Mouse (Mus musculus): ENCODE results near the gene Tmem145. TPM values are rescaled to one million over a fixed set of nuclear protein-coding genes. Genes with fewer than 3 reads are reported as not detected.

Tmem145 gene
- polyA plus RNA-seq, 1 experiment: 167 TPM

DNA sequence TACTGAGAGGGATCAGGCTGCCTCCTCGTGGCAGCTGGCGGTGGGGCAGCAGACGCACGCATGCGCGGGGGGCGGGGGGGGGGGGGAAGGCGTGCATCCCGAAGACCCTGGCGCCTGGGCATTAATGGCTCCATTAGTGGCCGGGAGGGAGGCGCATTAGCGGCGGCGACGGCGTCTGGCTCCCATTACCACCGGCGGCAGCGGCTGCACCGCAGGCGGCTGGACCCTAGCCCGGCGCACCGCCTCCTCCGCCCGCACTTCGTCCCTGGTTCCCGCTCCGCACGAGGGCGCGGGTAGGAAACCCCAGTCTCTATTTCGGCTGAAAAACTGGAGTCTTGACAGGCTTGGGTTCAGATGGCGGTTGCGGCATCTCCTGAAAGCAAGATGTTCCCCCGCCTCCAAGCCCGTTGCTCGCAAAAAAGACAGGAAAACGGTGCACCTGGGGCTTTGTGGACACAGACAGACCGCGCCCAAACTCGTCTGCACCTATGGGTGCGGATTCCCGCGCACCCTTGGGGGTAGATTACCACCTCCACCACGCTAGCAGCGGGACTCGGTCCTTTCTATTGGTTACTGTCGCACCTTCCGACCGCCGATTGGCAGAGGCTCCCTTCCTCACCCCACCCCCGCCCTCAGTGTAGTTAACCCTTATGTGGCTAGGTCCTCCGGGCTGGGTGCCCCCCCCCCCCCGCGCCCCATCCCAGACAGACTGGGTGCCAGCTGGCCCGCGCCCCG lies 27.4 kb upstream of the Tmem145 start:
- TF ChIP-seq POLR2A (IDR thresholded peaks at IDR 0.05; ENCODE audit: borderline replicate concordance, extremely low read depth, insufficient read depth, insufficient read length, poor library complexity, severe bottlenecking): peak; percentile 70
- TF ChIP-seq CTCF (IDR thresholded peaks at IDR 0.05; ENCODE audit: borderline replicate concordance, extremely low read depth, insufficient read depth, insufficient read length): peak; percentile 71
- peak; percentile 97 for DNase-seq (ENCODE audit: low read depth)

DNA sequence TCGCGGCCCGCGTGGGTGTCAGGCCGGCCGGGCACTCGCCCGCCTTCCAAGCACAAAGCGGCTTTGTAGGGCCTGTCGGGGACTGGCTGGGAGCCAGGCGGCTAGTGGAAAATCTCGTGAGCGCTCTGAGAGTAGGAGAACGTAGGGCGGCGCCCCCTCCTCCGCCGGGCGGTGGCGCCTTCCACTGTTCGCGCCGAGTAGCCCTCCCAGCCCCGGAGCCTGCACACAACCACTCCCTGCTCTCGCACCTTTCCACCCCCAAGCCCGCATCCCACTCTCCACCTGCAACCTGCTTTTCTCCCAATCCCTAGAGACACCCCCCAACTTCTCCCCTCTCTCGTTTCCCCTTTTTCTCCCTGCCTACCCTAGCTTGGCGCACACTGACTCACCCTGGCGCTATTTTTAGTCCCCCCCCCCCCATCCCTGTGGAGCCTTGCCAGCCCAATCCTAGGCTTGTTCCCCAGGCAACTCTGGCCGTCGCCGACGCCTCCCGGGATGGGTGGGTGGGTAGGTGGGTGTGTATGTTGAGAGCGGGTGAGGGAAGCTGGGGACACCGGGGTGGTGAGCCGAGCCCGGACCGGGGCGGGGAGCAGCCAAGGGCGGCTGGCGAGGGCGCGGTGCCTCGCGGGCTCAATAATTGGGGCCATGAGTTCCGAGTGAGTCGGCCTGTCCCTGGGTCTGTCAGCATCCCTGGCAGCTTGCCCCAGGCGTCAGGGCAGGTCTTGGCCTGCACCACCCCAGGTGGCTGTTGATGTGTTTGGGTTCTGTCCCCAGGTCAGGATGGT lies 26.6 kb upstream of the Tmem145 start:
- peak; percentile 93 for DNase-seq (ENCODE audit: low read depth)
- TF ChIP-seq CTCF (IDR thresholded peaks at IDR 0.05; ENCODE audit: borderline replicate concordance, extremely low read depth, insufficient read depth, insufficient read length) (peak; percentile 26; the same call in 1 of the 2 replicates), POLR2A (IDR thresholded peaks at IDR 0.05; ENCODE audit: borderline replicate concordance, extremely low read depth, insufficient read depth, insufficient read length, poor library complexity, severe bottlenecking) (no peak)

DNA sequence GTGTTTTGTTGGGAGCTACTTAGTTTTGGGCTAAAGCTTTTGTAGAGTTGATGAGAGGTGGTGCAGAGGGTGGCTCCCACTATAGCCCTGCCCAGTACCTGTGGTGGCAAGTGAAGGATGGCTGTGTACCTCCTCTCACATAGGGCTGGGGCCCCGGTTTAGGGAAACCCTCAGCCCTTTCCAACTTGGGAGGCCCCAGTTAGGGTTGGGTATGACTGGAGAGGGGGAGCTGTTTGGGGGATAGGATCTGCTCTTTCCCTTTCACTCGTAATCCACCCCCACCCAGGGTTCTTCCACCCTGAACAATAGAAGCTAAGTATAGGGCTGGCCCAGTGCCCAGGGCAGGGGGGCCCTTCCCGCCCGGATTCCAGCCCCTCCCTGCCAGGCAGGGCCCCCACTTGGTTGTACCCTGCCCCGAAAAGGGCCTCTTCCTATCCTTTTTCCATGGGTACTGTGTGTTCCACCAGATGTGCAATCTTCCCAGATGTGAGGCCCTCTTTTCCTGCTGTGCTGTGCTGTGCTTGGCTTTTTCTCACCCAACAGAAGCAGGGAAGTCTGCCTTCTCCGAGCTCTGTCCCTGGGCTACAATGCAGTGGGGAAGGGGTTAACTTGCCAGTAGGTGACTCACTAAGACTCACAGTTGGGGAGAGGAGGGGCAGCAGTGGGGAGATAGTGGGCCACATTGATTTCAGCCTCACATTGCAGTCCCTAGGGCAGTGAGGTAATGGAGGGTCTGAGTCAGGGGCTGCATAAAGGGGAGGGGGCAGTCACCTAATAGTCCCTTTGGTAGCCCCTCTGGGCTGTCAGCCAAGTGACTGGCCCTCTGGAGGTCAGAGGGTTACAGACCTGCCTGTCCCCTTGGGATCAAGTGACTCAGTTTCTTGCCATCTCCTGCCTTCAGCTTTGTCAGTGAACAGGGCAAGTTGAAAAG lies 25.8 kb upstream of the Tmem145 start:
- TF ChIP-seq POLR2A (IDR thresholded peaks at IDR 0.05; ENCODE audit: borderline replicate concordance, extremely low read depth, insufficient read depth, insufficient read length, poor library complexity, severe bottlenecking) (no peak), CTCF (IDR thresholded peaks at IDR 0.05; ENCODE audit: borderline replicate concordance, extremely low read depth, insufficient read depth, insufficient read length) (no peak)
- DNase-seq (ENCODE audit: low read depth): peak; percentile 89

DNA sequence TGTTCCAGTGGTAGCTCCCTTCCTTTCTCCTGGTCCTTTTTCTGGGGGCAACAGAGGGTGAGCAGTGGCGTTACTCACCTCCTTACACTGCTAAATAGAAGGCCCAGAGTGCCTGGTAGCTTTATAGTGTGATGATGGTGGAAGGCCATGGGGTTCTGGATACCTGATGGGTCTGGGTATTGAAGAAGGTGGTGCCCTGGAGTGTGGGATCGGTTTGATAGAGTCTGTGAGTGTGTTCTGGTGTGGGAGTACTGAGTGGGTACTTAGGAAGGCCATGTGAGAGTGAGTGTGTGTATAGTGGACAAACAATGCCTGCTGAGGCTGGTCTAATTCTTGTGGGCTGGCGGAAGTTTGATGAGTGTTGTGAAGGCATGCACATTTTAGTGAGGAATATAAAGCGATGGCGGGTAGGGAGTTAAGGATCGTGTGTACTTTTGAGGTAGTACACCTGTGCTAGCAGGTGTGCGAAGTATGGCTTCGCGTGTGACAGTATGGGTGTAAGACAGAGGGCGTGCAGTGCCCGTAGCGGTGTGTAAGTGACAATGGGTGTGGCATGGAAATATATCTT lies 24.7 kb upstream of the Tmem145 start:
- DNase-seq (ENCODE audit: low read depth): no peak

DNA sequence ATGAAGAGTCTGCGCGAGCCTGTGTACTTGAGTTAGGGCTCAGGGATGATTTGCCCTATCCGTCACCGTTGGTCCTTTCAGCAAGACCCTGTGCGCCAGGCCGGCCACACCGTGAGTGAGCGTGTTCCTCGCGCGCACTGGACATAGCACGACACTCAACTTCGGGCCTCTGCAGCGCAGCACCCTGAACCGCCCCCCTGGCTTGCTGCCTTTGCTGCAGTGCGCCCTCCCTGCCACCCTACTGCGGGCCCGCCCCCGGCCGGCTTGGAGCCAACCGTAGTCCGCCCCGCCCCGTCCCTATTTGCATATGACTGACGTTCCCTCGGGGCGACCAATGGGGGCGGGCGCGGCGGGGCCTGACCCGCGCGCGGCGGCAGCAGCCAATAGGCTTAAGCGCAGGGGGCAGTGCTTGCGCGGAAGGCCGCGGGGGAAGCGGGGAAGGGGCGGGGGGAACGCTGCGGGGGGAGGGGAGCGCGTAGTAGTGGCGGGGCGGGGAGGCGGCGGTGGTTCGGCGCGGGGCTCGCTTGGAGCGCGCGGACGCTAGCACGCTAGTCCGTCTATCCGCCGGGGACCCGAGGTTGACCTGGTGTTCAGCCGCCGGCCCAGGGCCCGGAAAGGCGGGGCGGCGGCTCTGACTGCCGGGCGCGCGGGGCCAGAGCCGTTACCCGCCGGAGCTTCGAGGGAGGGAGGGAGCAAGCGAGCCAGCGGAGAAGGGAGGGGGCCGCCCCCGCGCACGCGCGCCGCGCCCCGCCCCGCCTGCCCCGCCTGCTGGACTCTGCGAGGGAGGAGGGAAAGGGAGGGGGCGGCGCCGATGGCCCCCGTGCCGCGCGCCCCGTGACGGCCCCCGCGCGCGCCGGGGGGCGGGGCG lies 23.9 kb upstream of the Tmem145 start:
- TF ChIP-seq CTCF (IDR thresholded peaks at IDR 0.05; ENCODE audit: borderline replicate concordance, extremely low read depth, insufficient read depth, insufficient read length) (no peak), POLR2A (IDR thresholded peaks at IDR 0.05; ENCODE audit: borderline replicate concordance, extremely low read depth, insufficient read depth, insufficient read length, poor library complexity, severe bottlenecking) (peak; percentile 86)
- peak; percentile 99 for DNase-seq (ENCODE audit: low read depth)

More for the DNA sequence above, 24.7 kb upstream of the Tmem145 start:
- no peak for TF ChIP-seq CTCF (IDR thresholded peaks at IDR 0.05; ENCODE audit: borderline replicate concordance, extremely low read depth, insufficient read depth, insufficient read length)
- TF ChIP-seq POLR2A (IDR thresholded peaks at IDR 0.05; ENCODE audit: borderline replicate concordance, extremely low read depth, insufficient read depth, insufficient read length, poor library complexity, severe bottlenecking): no peak

DNA sequence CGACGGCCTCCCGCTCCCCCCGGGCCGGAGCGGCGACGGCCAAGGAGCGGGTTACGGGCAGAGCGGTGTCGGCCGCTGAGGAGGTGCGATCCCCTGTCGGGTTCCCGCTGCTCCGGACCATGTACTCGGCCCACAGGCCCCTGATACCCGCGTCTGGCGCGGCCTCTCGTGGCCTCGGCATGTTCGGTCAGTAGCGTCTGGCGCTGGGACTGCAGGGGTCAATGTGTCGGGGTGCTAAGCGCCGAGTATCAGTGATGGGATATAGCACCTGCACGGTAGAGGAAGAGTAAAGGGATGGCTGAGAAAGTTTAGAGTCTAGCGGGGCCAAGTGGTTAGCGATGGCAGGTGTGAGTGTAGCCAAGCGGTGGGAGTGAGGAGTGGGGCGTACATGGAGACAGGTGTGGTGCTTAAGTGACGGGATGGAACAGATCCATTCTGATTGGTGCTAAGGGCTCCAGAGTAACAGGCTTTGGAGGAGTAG lies 23.1 kb upstream of the Tmem145 start:
- TF ChIP-seq POLR2A (IDR thresholded peaks at IDR 0.05; ENCODE audit: borderline replicate concordance, extremely low read depth, insufficient read depth, insufficient read length, poor library complexity, severe bottlenecking): no peak
- TF ChIP-seq CTCF (IDR thresholded peaks at IDR 0.05; ENCODE audit: borderline replicate concordance, extremely low read depth, insufficient read depth, insufficient read length): no peak

DNA sequence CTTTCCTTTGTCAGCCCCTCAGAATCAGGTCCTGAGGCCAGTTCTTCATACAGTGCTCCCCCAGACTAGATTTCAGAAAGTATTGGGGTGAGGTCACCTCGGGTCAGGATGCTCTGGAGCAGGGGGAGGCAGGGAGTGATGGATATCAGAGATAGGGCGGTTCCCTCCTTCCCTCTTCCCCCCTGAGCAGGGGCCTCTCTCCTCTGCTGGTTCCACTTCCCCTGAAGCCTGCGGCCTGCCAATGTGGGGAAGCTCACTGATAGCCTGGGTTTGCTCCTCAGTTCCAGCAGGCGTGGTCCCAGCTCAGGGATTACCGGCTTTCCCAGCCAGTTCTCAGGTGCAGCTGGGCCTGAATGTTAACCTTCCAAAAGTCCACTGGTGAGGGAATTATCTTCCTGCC lies 22.3 kb upstream of the Tmem145 start:
- TF ChIP-seq POLR2A (IDR thresholded peaks at IDR 0.05; ENCODE audit: borderline replicate concordance, extremely low read depth, insufficient read depth, insufficient read length, poor library complexity, severe bottlenecking) (no peak), CTCF (IDR thresholded peaks at IDR 0.05; ENCODE audit: borderline replicate concordance, extremely low read depth, insufficient read depth, insufficient read length) (no peak)

More for the DNA sequence above, 23.1 kb upstream of the Tmem145 start:
- DNase-seq (ENCODE audit: low read depth): peak; percentile 72

DNA sequence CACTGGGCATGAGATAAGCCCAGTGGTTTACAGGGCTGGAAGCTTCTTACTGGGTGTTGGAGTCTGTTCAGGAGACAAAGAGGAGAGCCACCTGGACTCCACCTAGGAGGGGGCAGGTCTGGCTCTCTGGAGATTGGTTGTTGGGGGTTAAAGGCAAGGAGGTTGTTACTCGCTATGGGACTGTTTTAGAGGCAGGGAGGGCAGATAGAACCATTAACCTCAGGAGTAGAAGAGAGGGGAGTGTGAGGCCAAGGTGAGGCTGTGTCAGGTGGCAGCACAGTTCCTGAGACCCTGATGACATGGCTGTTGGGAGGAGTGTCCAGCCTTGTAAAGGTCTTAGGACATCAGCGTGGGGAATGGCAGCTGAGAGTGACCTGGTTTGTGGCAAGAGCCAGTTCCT lies 21.7 kb upstream of the Tmem145 start:
- no peak for DNase-seq (ENCODE audit: low read depth)
- TF ChIP-seq CTCF (IDR thresholded peaks at IDR 0.05; ENCODE audit: borderline replicate concordance, extremely low read depth, insufficient read depth, insufficient read length) (no peak), POLR2A (IDR thresholded peaks at IDR 0.05; ENCODE audit: borderline replicate concordance, extremely low read depth, insufficient read depth, insufficient read length, poor library complexity, severe bottlenecking) (no peak)

More for the DNA sequence above, 22.3 kb upstream of the Tmem145 start:
- DNase-seq (ENCODE audit: low read depth): peak; percentile 24

DNA sequence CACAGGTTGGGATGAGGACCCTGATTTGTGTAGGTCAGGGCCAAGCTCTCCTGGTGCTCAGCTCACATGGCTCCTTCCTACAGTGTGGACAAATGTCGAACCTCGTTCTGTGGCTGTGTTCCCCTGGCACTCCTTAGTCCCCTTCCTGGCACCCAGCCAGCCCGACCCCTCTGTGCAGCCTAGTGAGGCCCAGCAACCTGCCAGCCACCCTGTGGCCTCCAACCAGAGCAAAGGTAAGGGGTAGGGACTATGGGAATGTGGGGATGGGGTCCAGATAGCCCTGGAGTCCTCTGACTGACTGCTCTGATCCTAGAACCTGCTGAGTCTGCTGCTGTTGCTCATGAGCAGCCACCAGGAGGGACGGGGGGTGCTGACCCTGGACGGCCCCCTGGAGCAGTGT lies 21.1 kb upstream of the Tmem145 start:
- DNase-seq (ENCODE audit: low read depth): peak; percentile 40

More for the DNA sequence above, 21.1 kb upstream of the Tmem145 start:
- no peak for TF ChIP-seq CTCF (IDR thresholded peaks at IDR 0.05; ENCODE audit: borderline replicate concordance, extremely low read depth, insufficient read depth, insufficient read length)
- TF ChIP-seq POLR2A (IDR thresholded peaks at IDR 0.05; ENCODE audit: borderline replicate concordance, extremely low read depth, insufficient read depth, insufficient read length, poor library complexity, severe bottlenecking): no peak

All from brain, embryonic 14.5 days (tissue).